Mouse (Mus musculus) heart, adult 18-20 months (tissue): Measurements from ENCODE around the gene Tbata. TPM values are rescaled to one million over a fixed set of nuclear protein-coding genes. Genes with fewer than 3 reads are reported as not detected.

ENCODE experiments used
- DNase-seq, 2 experiments: peaks; one replicate each; pipeline ENCODE4 v3.0.0; 2021 to 2022; ENCODE audit warnings: mixed read lengths in 1 of 2
- microRNA-seq, 2 experiments: library from miRNA; unstranded; fragments of <30 nt; microRNA quantifications; one replicate each; pipeline ENCODE4 v1.2.0; 2022
- total RNA-seq, 2 experiments: library from RNA; stranded (reverse); gene quantifications; 2 replicates each; pipeline ENCODE4 v1.2.3; 2021

Gene Tbata
- total RNA-seq, 2 experiments from 2014 or later, result not detected

GRCm38 (mm10) chr10:61211105-61211504 lies 39.4 kb downstream of the Tbata start:
- no peak for DNase-seq

GRCm38 (mm10) chr10:61211743-61212142 lies 40.0 kb downstream of the Tbata start:
- DNase-seq, result peak; percentile 40 to 65

- no peak for DNase-seq
Measured at GRCm38 (mm10) chr10:61212817-61213216, 41.1 kb downstream of the Tbata start.

GRCm38 (mm10) chr10:61215658-61216057 lies 43.9 kb downstream of the Tbata start:
- no peak for DNase-seq

GRCm38 (mm10) chr10:61216163-61216562 lies 44.4 kb downstream of the Tbata start:
- DNase-seq, result peak in 1 of 2 experiments; percentile 17

GRCm38 (mm10) chr10:61219318-61219717 lies 47.6 kb downstream of the Tbata start:
- DNase-seq, result no peak

- DNase-seq, result no peak
Measured at GRCm38 (mm10) chr10:61225694-61226093, 53.9 kb downstream of the Tbata start.

GRCm38 (mm10) chr10:61226784-61227396 lies 55.1 kb downstream of the Tbata start:
- no peak for DNase-seq

GRCm38 (mm10) chr10:61231756-61232155 lies 60.0 kb downstream of the Tbata start:
- no peak for DNase-seq

- no peak for DNase-seq
Measured at GRCm38 (mm10) chr10:61232858-61233567, 61.3 kb downstream of the Tbata start.

GRCm38 (mm10) chr10:61234319-61234718 lies 62.6 kb downstream of the Tbata start:
- DNase-seq, result no peak

GRCm38 (mm10) chr10:61235677-61236267 lies 64.0 kb downstream of the Tbata start:
- DNase-seq, result no peak

GRCm38 (mm10) chr10:61236683-61237390 lies 65.1 kb downstream of the Tbata start:
- no peak for DNase-seq

- no peak for DNase-seq
Measured at GRCm38 (mm10) chr10:61237391-61237785, 65.6 kb downstream of the Tbata start.

Small RNA genes within 50 kb of the gene (microRNA-seq; reads per million reads assigned to microRNA genes)
- gene Gm44308, result 0 reads per million in 2 experiments

Other genes starting within 250 kb of the Tbata start
- 1 to 10 TPM in 1 of 2 experiments, under 1 TPM in 1; 0.77 to 1.3 TPM for gene Pcbd1, start 82.6 kb upstream of the Tbata start, total RNA-seq
- gene Sgpl1, start 24.3 kb upstream of the Tbata start, total RNA-seq, result 10 to 100 TPM; 16.6 to 22.3 TPM
- 1 to 10 TPM in 1 of 2 experiments, under 1 TPM in 1; 0.79 to 1.0 TPM for gene Adamts14, start 101.5 kb downstream of the Tbata start, total RNA-seq
- under 1 TPM; 0.40 to 0.59 TPM for gene Prf1, start 125.9 kb downstream of the Tbata start, total RNA-seq
- gene Pald1, start 211.6 kb downstream of the Tbata start, total RNA-seq, result 10 to 100 TPM; 16.0 to 16.2 TPM
- gene Nodal, start 246.0 kb downstream of the Tbata start, total RNA-seq, result not detected